Mouse (Mus musculus): Measurements from ENCODE around the gene Pex16. TPM values are rescaled to one million over a fixed set of nuclear protein-coding genes. Genes with fewer than 3 reads are reported as not detected.

Gene Pex16
- polyA plus RNA-seq, 1 experiment: 21.0 TPM

- no peak for TF ChIP-seq USF1 (IDR thresholded peaks at IDR 0.05; ENCODE audit: low read depth)
- TF ChIP-seq MAX (IDR thresholded peaks at IDR 0.05): no peak
- Histone ChIP-seq H3ac (ENCODE audit: control insufficient read depth, insufficient read length, low read depth) (no peak within 1 kb of the TSS), H3K27me3 (ENCODE audit: control insufficient read depth, insufficient read depth, insufficient read length) (peaks cover 24% of the 10 kb centered on the region), H3K79me2 (ENCODE audit: control insufficient read depth, insufficient read depth) (no peaks in the 10 kb centered on the region), H3K79me3 (ENCODE audit: low read depth) (no peaks in the 10 kb centered on the region), H3K36me3 (ENCODE audit: control insufficient read depth, insufficient read depth) (no peaks in the 10 kb centered on the region), H3K4me3 (ENCODE audit: insufficient read depth, poor library complexity, severe bottlenecking) (no peak within 1 kb of the TSS)
Observed at GRCm38 (mm10) chr2:92401091-92401561, 26.6 kb downstream of the Pex16 start, which contains the start of gene Mapk8ip1. Gene Mapk8ip1, minus strand, starts transcription at chr2:92401263.

GRCm38 (mm10) chr2:92402591-92403326 is 28.3 kb downstream of the Pex16 start:
- H3K79me3 ChIP-seq (ENCODE audit: low read depth): no peaks in the 10 kb centered on the region
- no peak overlapping the region for H3ac ChIP-seq (ENCODE audit: control insufficient read depth, insufficient read length, low read depth)
- TF ChIP-seq MAX (IDR thresholded peaks at IDR 0.05) (no peak), CEBPB (IDR thresholded peaks at IDR 0.05; ENCODE audit: low read depth) (no peak), FOSL1 (IDR thresholded peaks at IDR 0.05; ENCODE audit: insufficient read depth, low read length, poor library complexity, severe bottlenecking) (no peak), CTCF (IDR thresholded peaks at IDR 0.05; ENCODE audit: control insufficient read depth, insufficient read depth, insufficient read length) (no peak), MYOG (IDR thresholded peaks at IDR 0.05; ENCODE audit: control insufficient read depth, extremely low read depth, insufficient read length) (no peak), USF1 (IDR thresholded peaks at IDR 0.05; ENCODE audit: low read depth) (no peak), MYOD1 (IDR thresholded peaks at IDR 0.05; ENCODE audit: control insufficient read depth, insufficient read length, low read depth) (no peak)
- no peaks in the 10 kb centered on the region for H3K79me2 ChIP-seq (ENCODE audit: control insufficient read depth, insufficient read depth)
- no peak overlapping the region for H3K4me3 ChIP-seq (ENCODE audit: insufficient read depth, poor library complexity, severe bottlenecking)
- H3K36me3 ChIP-seq (ENCODE audit: control insufficient read depth, insufficient read depth): no peaks in the 10 kb centered on the region
- peaks cover 8% of the 10 kb centered on the region for H3K27me3 ChIP-seq (ENCODE audit: control insufficient read depth, insufficient read depth, insufficient read length)

GRCm38 (mm10) chr2:92403776-92404319 is 29.4 kb downstream of the Pex16 start:
- Histone ChIP-seq H3K36me3 (ENCODE audit: control insufficient read depth, insufficient read depth) (peaks cover 3% of the 10 kb centered on the region), H3K4me3 (ENCODE audit: insufficient read depth, poor library complexity, severe bottlenecking) (no peak overlapping the region), H3K79me2 (ENCODE audit: control insufficient read depth, insufficient read depth) (no peaks in the 10 kb centered on the region), H3ac (ENCODE audit: control insufficient read depth, insufficient read length, low read depth) (no peak overlapping the region), H3K27me3 (ENCODE audit: control insufficient read depth, insufficient read depth, insufficient read length) (peaks cover 8% of the 10 kb centered on the region), H3K79me3 (ENCODE audit: low read depth) (no peaks in the 10 kb centered on the region)
- TF ChIP-seq CTCF (IDR thresholded peaks at IDR 0.05; ENCODE audit: control insufficient read depth, insufficient read depth, insufficient read length) (no peak), MYOD1 (IDR thresholded peaks at IDR 0.05; ENCODE audit: control insufficient read depth, insufficient read length, low read depth) (no peak), FOSL1 (IDR thresholded peaks at IDR 0.05; ENCODE audit: insufficient read depth, low read length, poor library complexity, severe bottlenecking) (no peak), MAX (IDR thresholded peaks at IDR 0.05) (no peak), MYOG (IDR thresholded peaks at IDR 0.05; ENCODE audit: control insufficient read depth, extremely low read depth, insufficient read length) (no peak), CEBPB (IDR thresholded peaks at IDR 0.05; ENCODE audit: low read depth) (no peak), USF1 (IDR thresholded peaks at IDR 0.05; ENCODE audit: low read depth) (no peak)

GRCm38 (mm10) chr2:92404737-92405136 is 30.3 kb downstream of the Pex16 start:
- H3ac ChIP-seq (ENCODE audit: control insufficient read depth, insufficient read length, low read depth): no peak overlapping the region
- no peaks in the 10 kb centered on the region for H3K79me2 ChIP-seq (ENCODE audit: control insufficient read depth, insufficient read depth)
- peaks cover 6% of the 10 kb centered on the region for H3K36me3 ChIP-seq (ENCODE audit: control insufficient read depth, insufficient read depth)
- peaks cover 4% of the 10 kb centered on the region for H3K27me3 ChIP-seq (ENCODE audit: control insufficient read depth, insufficient read depth, insufficient read length)
- TF ChIP-seq FOSL1 (IDR thresholded peaks at IDR 0.05; ENCODE audit: insufficient read depth, low read length, poor library complexity, severe bottlenecking): no peak
- TF ChIP-seq MYOG (IDR thresholded peaks at IDR 0.05; ENCODE audit: control insufficient read depth, extremely low read depth, insufficient read length): no peak
- TF ChIP-seq CTCF (IDR thresholded peaks at IDR 0.05; ENCODE audit: control insufficient read depth, insufficient read depth, insufficient read length): no peak
- no peak for TF ChIP-seq USF1 (IDR thresholded peaks at IDR 0.05; ENCODE audit: low read depth)
- no peak for TF ChIP-seq CEBPB (IDR thresholded peaks at IDR 0.05; ENCODE audit: low read depth)
- TF ChIP-seq MAX (IDR thresholded peaks at IDR 0.05): no peak
- TF ChIP-seq MYOD1 (IDR thresholded peaks at IDR 0.05; ENCODE audit: control insufficient read depth, insufficient read length, low read depth): no peak
- H3K79me3 ChIP-seq (ENCODE audit: low read depth): no peaks in the 10 kb centered on the region
- H3K4me3 ChIP-seq (ENCODE audit: insufficient read depth, poor library complexity, severe bottlenecking): no peak overlapping the region

GRCm38 (mm10) chr2:92405687-92406086 is 31.2 kb downstream of the Pex16 start:
- H3K4me3 ChIP-seq (ENCODE audit: insufficient read depth, poor library complexity, severe bottlenecking): no peak overlapping the region
- no peaks in the 10 kb centered on the region for H3K79me3 ChIP-seq (ENCODE audit: low read depth)
- peaks cover 3% of the 10 kb centered on the region for H3K27me3 ChIP-seq (ENCODE audit: control insufficient read depth, insufficient read depth, insufficient read length)
- no peak overlapping the region for H3ac ChIP-seq (ENCODE audit: control insufficient read depth, insufficient read length, low read depth)
- H3K79me2 ChIP-seq (ENCODE audit: control insufficient read depth, insufficient read depth): no peaks in the 10 kb centered on the region
- H3K36me3 ChIP-seq (ENCODE audit: control insufficient read depth, insufficient read depth): peaks cover 12% of the 10 kb centered on the region
- no peak for TF ChIP-seq CTCF (IDR thresholded peaks at IDR 0.05; ENCODE audit: control insufficient read depth, insufficient read depth, insufficient read length)
- no peak for TF ChIP-seq MYOD1 (IDR thresholded peaks at IDR 0.05; ENCODE audit: control insufficient read depth, insufficient read length, low read depth)
- TF ChIP-seq USF1 (IDR thresholded peaks at IDR 0.05; ENCODE audit: low read depth): no peak
- TF ChIP-seq MYOG (IDR thresholded peaks at IDR 0.05; ENCODE audit: control insufficient read depth, extremely low read depth, insufficient read length): no peak
- TF ChIP-seq MAX (IDR thresholded peaks at IDR 0.05): no peak
- TF ChIP-seq FOSL1 (IDR thresholded peaks at IDR 0.05; ENCODE audit: insufficient read depth, low read length, poor library complexity, severe bottlenecking): no peak
- no peak for TF ChIP-seq CEBPB (IDR thresholded peaks at IDR 0.05; ENCODE audit: low read depth)

Data from C2C12 (cell line).